13 mouse cellular contexts compared by ENCODE assay signal in genomic region chr14:105718676-105719441, GRCm38 (mm10).
DNase-seq lines count a peak whose midpoint lies in the region; ATAC-seq and TF ChIP-seq lines count a peak whose summit lies in the region.
"Had no signal": no experiment of that assay in that cellular context is flagged by ENCODE, and none has a peak within 500 bp of the region (broad histone marks: within the 10 kb centered on the region; RNA-seq: fewer than 3 reads in every experiment).

No protein-coding gene starts in this region.

- TF ChIP-seq POLR2A in brain, embryonic 14.5 days (IDR thresholded peaks at IDR 0.05; ENCODE audit: borderline replicate concordance, extremely low read depth, insufficient read depth, insufficient read length, poor library complexity, severe bottlenecking), result no peak

- peak overlapping the region; percentile 55 for H3K27ac ChIP-seq in forebrain, embryonic 16.5 days (ENCODE audit: low read length)
- no peak overlapping the region for H3K27ac ChIP-seq in forebrain, embryonic 13.5 days
- peak overlapping the region; percentile 82 for H3K27ac ChIP-seq in left cerebral cortex, adult 2 months
- H3K27ac ChIP-seq in liver, postnatal 0 days (ENCODE audit: low read depth), result no peak overlapping the region
- H3K27ac ChIP-seq: midbrain, embryonic 12.5 days had no signal

- no peak overlapping the region for H3K4me3 ChIP-seq in forebrain, embryonic 16.5 days (replicated peaks; ENCODE audit: low read length)
- H3K4me3 ChIP-seq in forebrain, embryonic 13.5 days, result no peak overlapping the region
- H3K4me3 ChIP-seq in left cerebral cortex, adult 2 months, result no peak overlapping the region
- H3K4me3 ChIP-seq in liver, postnatal 0 days (ENCODE audit: low read depth, low read length), result no peak overlapping the region
- H3K4me3 ChIP-seq: midbrain, embryonic 12.5 days had no signal

- intact Hi-C loops in left cerebral cortex, adult 2 months (cut with DNase I), result loop anchor here (1.0 to 5.0 kb wide), 5 partner anchors 50 to 222 kb away; partner anchors contain the start of gene Spry2
- intact Hi-C loops in left cerebral cortex, postnatal 4 days (cut with DNase I), result loop anchor here (10.0 kb wide), 2 partner anchors 84 to 224 kb away; no protein-coding TSS in a partner anchor

- H3K27me3 ChIP-seq in forebrain, embryonic 16.5 days (replicated peaks; ENCODE audit: control insufficient read depth, insufficient read depth, low read length), result no peaks in the 10 kb centered on the region
- no peaks in the 10 kb centered on the region for H3K27me3 ChIP-seq in forebrain, embryonic 13.5 days
- H3K27me3 ChIP-seq in liver, postnatal 0 days (ENCODE audit: insufficient read depth, low read length), result no peaks in the 10 kb centered on the region
- H3K27me3 ChIP-seq: midbrain, embryonic 12.5 days had no signal

- H3K4me1 ChIP-seq in forebrain, embryonic 16.5 days (replicated peaks; ENCODE audit: control insufficient read depth, insufficient read depth, low read length), result peaks cover 10% of the 10 kb centered on the region
- H3K4me1 ChIP-seq in forebrain, embryonic 13.5 days, result no peaks in the 10 kb centered on the region
- H3K4me1 ChIP-seq in liver, postnatal 0 days (ENCODE audit: insufficient read depth), result no peaks in the 10 kb centered on the region
- H3K4me1 ChIP-seq: midbrain, embryonic 12.5 days had no signal

- no peak for TF ChIP-seq EP300 in liver, postnatal 0 days (IDR thresholded peaks at IDR 0.05; ENCODE audit: low read depth)

- peak in 1 of 2 experiments; percentile 28 for DNase-seq in left cerebral cortex, adult 2 months (ENCODE audit: extremely low spot score in 1 of 2, low spot score in 2 of 2)
- no peak for DNase-seq in left cerebral cortex, postnatal 4 days
- DNase-seq in brain, embryonic 14.5 days (ENCODE audit: low read depth), result peak; percentile 59
- peak; percentile 59 for DNase-seq in fibroblast of lung, adult 2 months (ENCODE audit: low read depth)
- no peak for DNase-seq in liver, postnatal 0 days
- DNase-seq: kidney, postnatal 10 days; liver; lung, postnatal 14 days had no signal

- H3K9me3 ChIP-seq in forebrain, embryonic 16.5 days (ENCODE audit: control insufficient read depth, low read length), result no peaks in the 10 kb centered on the region
- H3K9me3 ChIP-seq in forebrain, embryonic 13.5 days (replicated peaks), result no peaks in the 10 kb centered on the region; the same call in 1 of the 2 replicates
- no peaks in the 10 kb centered on the region for H3K9me3 ChIP-seq in liver, postnatal 0 days (ENCODE audit: low read length)
- H3K9me3 ChIP-seq: midbrain, embryonic 12.5 days had no signal

- 56% methylated on average over 6 of the region's 6 CpGs for WGBS in forebrain, embryonic 16.5 days
- WGBS in forebrain, embryonic 13.5 days, result 82% methylated on average over 6 of the region's 6 CpGs
- 82% methylated on average over 6 of the region's 6 CpGs for WGBS in liver, postnatal 0 days (ENCODE audit: insufficient replicate concordance)

- TF ChIP-seq CTCF in left cerebral cortex, adult 2 months (IDR thresholded peaks at IDR 0.05), result no peak
- TF ChIP-seq CTCF in brain, embryonic 14.5 days (IDR thresholded peaks at IDR 0.05; ENCODE audit: borderline replicate concordance, extremely low read depth, insufficient read depth, insufficient read length), result no peak
- TF ChIP-seq CTCF in liver, postnatal 0 days (IDR thresholded peaks at IDR 0.05; ENCODE audit: low read depth), result no peak

- no peak overlapping the region for H3K9ac ChIP-seq in forebrain, embryonic 16.5 days (replicated peaks; ENCODE audit: low read depth, low read length)
- no peak overlapping the region for H3K9ac ChIP-seq in forebrain, embryonic 13.5 days
- H3K9ac ChIP-seq in liver, postnatal 0 days (replicated peaks), result no peak overlapping the region
- H3K9ac ChIP-seq: midbrain, embryonic 12.5 days had no signal

- ATAC-seq in forebrain, embryonic 16.5 days, result peak; percentile 55; the same call in 1 of the 2 replicates
- ATAC-seq in forebrain, embryonic 13.5 days, result no peak
- ATAC-seq in liver, postnatal 0 days, result no peak
- ATAC-seq: activated CD4-positive, CD25-positive, alpha-beta regulatory T cell, adult 4 months; intestine, embryonic 16.5 days had no signal

- no peak overlapping the region for H3K4me2 ChIP-seq in forebrain, embryonic 16.5 days (ENCODE audit: low read length)
- H3K4me2 ChIP-seq in forebrain, embryonic 13.5 days, result no peak overlapping the region
- no peak overlapping the region for H3K4me2 ChIP-seq in liver, postnatal 0 days (ENCODE audit: low read depth, low read length)
- H3K4me2 ChIP-seq: midbrain, embryonic 12.5 days had no signal

- no peaks in the 10 kb centered on the region for H3K36me3 ChIP-seq in forebrain, embryonic 16.5 days (ENCODE audit: control insufficient read depth, insufficient read depth)
- H3K36me3 ChIP-seq in forebrain, embryonic 13.5 days (ENCODE audit: poor library complexity, severe bottlenecking), result no peaks in the 10 kb centered on the region
- no peaks in the 10 kb centered on the region for H3K36me3 ChIP-seq in liver, postnatal 0 days (replicated peaks; ENCODE audit: insufficient read depth, low read length)
- H3K36me3 ChIP-seq: midbrain, embryonic 12.5 days had no signal

Comparison
In these comparisons a context has a peak if more than half of its experiments do, and no peak if none do; other contexts are left out.
1. H3K27ac ChIP-seq: peak in forebrain, embryonic 16.5 days (single experiment) and left cerebral cortex, adult 2 months (single experiment); none in forebrain, embryonic 13.5 days (single experiment) and liver, postnatal 0 days (single experiment).
2. DNase-seq: peak in brain, embryonic 14.5 days (single experiment) and fibroblast of lung, adult 2 months (single experiment); none in left cerebral cortex, postnatal 4 days (single experiment) and liver, postnatal 0 days (single experiment).